Mouse (Mus musculus): Measurements from ENCODE around the gene Cyld.
"Not testable (repeated sequence)": the region's sequence is repeated elsewhere in the genome, so short reads cannot be mapped to it uniquely, and the experiment has no call there.

The Cyld gene

DNA sequence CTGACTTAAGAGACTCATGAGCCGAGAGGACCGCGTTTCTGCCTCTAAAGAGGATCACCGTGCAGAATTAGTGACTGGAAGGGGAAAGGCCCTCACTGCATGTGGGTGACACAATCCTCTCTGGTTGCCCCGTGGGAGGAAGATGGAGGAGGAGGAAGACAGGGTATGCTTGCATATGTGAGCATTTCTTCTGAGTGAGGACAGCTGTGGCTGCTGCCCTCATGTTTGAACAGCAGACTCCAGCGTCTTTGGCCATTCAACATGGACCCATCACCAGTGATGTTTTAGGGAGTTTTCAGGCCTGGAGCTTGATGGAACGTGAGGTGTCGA, 10.0 kb upstream of the Cyld start:
- DNase-seq (ENCODE audit: low read depth, low spot score): no peak

GRCm38 (mm10) chr8:88689151-88689550, 7.7 kb upstream of the Cyld start:
- no peak for DNase-seq (ENCODE audit: low read depth, low spot score)

GRCm38 (mm10) chr8:88689891-88690290, 6.9 kb upstream of the Cyld start:
- no peak for DNase-seq (ENCODE audit: low read depth, low spot score)

GRCm38 (mm10) chr8:88691342-88691948, 5.4 kb upstream of the Cyld start:
- no peak for DNase-seq (ENCODE audit: low read depth, low spot score)

GRCm38 (mm10) chr8:88691961-88692360, 4.9 kb upstream of the Cyld start:
- no peak for DNase-seq (ENCODE audit: low read depth, low spot score)

DNA sequence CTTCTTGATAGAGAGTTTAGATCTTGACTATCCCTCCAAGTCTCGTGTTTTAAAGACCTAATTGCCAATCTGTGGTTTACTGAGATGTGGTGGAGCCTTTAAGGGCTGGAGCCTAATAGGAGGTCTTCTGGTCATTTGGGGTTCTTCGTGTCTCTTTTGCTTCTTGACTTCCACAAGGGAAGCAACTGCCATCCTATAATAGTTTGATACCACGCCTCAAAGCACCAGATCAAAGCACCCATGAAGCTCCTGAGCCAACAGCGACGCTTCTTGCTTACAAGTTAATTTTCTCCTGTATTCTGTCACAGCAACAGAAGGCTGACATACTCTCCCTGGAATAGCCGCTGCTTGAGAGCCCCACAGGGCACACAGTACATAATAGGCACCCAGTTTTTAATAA, 4.0 kb upstream of the Cyld start:
- no peak for DNase-seq (ENCODE audit: low read depth, low spot score)

- no peak for DNase-seq (ENCODE audit: low read depth, low spot score)
Measured at GRCm38 (mm10) chr8:88693376-88693775, 3.5 kb upstream of the Cyld start.

- no peak for DNase-seq (ENCODE audit: low read depth, low spot score)
Measured at GRCm38 (mm10) chr8:88694291-88694690, 2.5 kb upstream of the Cyld start.

DNA sequence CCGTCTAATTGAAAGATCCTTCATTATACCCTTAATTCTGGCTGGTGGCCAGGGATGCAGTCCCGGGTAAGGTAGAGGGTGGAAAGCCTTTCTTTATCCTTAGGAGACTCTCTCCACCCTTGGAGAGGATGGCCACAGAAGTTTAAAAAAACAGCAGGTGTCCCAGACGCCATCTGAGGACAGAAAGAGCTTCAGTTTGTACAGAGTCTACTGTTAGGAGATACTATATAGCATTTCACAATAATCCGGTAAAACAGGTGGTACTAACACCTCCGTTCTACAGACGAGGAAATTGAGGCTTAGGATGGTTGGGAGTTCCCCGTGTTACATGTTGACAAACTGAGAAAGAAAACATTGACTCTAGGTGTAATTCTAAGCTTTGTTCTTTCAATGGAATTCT, 600 bp upstream of the Cyld start:
- DNase-seq (ENCODE audit: low read depth, low spot score): no peak

GRCm38 (mm10) chr8:88697642-88698031, 809 bp downstream of the Cyld start:
- DNase-seq (ENCODE audit: low read depth, low spot score): no peak

DNA sequence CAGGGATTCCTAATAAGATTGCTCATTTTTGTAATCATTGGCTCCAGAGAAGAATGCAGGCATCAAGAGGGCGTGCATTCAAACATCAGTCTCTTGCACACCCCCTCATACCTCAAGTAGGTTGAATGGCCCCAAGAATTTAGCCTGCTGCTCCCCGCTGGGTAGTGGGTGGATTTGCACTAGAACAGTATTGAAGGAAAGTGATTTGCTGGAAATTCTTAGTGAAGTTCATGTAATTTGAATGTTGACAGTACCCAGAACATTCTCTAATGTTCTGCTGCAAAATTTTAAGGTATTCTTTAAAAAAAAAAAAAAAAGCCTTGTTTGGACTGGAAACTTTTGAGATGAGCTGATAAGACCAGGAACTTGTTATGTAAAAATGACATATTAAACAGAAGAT, 1.2 kb downstream of the Cyld start:
- peak; percentile 48 for DNase-seq (ENCODE audit: low read depth, low spot score)

DNA sequence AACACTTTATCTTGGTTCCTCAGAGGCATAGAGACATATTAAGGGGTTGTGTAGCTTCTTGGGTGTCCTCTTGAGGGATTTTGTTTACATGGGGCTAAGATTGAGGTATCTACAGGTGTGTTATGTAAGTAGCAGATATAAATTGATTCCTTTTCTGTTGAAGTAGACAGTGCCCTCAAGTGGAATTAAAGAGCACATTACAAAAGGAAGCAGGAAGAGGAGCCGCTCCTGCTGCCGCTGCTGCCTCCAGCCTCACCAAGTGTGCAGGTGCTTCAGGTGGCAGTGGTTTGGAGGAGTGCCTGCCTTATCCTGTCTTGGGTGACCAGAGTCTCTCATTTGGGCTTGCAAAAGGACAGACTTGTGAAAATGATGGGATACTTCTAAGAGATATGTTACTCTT, 4.8 kb downstream of the Cyld start:
- peak; percentile 22 for DNase-seq (ENCODE audit: low read depth, low spot score)

DNA sequence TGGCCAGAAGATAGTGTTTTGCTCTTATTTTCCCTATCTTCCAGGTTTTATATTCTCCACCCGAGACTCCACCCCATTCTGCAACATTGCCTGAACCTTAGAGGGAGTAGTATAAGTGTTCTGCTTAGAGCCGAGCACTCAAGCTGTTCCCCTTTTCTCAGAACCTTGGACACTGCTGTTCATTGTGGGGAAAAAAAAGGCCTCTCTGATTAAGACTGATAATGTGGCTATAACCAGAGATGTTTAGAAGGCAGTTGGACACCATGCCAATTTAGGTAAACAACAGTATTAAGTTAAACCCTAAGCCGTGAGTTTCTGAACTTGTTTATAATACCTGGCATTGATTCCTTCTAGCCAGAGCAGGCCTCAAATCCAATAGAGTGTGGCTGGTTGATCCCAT, 6.0 kb downstream of the Cyld start:
- no peak for DNase-seq (ENCODE audit: low read depth, low spot score)

GRCm38 (mm10) chr8:88723256-88723963, 26.6 kb downstream of the Cyld start:
- DNase-seq (ENCODE audit: low read depth, low spot score): no peak

DNA sequence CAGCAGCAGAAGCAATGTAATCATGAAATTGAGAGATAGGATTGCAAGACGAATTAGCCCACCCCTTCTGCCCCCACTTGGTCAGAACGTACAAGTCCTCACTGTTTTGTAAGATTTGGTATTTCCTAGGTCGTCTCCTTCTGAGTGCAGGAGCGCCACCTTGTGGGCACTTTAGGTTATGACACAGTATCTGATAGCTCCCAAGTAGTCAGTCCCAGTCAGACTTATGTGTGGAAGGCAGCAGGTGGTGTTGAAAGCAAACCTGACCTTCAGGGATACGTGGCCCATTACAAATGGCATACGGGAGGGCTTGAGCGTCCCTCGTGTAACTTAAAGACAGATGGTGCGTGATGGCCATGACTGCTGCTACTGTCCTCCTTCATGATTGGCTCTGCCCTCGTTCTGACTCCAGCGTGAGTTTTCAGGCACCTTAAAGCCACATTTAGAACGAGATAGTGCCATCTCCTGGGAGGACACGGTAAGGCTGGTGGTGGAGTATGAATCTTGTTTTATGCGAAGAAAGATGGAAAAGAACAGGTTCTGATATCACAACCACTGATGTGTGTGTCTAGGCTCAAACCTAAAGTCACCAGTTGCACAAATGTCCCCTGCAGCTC, 58.5 kb downstream of the Cyld start:
- peak; percentile 91 for DNase-seq (ENCODE audit: low read depth, low spot score)

- DNase-seq (ENCODE audit: low read depth, low spot score): no peak
Measured at GRCm38 (mm10) chr8:88761980-88762379, 65.2 kb downstream of the Cyld start.

DNA sequence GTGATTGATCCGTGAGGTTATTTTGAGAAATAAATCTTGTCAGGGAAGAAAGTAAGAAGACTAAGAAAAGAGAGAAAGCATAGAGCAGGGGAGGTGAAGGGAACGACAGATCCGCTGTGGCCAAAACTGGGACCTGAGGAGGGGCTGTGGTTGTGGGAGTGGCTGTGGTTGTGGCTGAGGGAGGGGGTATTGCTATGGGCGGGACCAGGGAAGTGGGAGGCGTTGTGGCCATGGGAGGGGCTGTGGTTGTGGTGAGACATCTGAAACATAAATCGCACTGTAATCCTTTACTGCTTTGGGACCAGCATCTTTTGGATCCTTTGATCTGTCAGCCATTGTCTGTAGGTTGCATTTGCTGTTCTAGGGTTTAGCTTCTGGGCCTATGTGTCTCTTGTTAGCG, 74.4 kb downstream of the Cyld start:
- DNase-seq (ENCODE audit: low read depth, low spot score): no peak

DNA sequence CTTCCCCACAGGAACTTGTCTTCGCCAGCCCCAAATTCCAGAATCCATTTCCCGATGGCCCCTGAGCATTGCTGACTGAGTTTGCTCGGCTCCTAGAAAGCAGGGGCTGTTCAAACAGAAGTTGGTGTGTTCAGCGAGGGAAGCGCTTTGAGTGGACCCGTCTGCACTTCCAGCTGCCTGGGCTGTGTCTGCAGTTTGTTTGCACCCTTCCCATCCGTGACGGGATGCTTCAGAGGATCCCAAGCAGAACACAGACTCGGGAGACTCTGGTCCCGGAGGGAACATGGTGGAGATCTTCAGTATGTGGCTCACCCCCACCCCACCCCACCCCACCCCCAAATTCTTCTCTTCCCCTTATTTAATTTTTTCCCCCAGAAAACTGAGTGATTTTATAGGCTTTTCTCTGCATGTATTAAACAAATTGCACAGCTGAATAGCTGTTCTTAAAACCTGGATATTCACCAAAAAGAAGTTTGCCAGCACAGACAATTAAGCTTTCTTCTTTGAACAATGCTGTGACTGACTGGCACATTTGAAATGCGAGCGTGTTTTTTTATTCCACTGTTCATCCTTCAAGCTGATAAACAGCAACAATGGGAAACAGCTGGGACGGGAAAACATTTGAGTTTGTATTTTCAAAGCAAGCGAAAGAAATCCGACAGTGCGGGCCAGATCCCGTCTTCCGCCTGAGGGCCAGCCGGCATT, 77.9 kb downstream of the Cyld start:
- DNase-seq (ENCODE audit: low read depth, low spot score): no peak

DNA sequence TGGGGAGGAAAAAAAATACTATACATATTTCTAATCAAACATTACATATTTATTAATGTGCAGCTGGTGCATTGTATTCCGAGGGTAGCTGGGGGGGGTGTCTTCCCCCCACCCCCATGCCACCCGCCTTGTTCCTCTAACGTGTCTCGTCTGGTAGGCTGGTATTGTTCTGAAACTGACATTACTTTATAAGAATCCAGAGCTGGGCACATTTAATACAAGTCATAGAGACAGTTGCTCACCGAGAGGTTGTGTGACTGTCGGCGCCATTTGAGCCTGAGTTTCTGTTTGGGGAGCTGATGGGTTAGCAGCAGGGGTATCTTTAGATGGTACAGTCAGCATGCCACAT, 78.4 kb downstream of the Cyld start:
- DNase-seq (ENCODE audit: low read depth, low spot score): no peak

GRCm38 (mm10) chr8:88780142-88780541, 83.3 kb downstream of the Cyld start:
- peak; percentile 17 for DNase-seq (ENCODE audit: low read depth, low spot score)

DNA sequence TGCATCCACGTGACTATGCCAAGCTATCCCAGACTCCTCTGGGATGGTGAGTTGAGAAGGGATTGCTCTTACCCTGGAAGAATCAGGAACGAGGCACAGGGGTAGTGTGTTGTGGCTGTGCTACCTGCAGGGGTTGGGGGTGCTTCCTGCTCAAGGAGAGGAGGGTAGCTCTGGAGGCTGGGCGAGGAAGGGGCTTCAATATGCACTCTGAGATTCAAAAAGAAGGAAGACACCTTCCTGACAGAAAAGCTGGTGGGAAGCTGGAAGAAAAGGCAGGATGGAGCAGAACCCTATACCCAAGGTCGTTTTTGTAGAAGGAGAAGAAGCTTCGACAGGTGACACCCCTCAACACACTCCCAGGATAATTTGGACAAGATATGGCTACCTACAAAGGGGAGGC, 84.5 kb downstream of the Cyld start:
- no peak for DNase-seq (ENCODE audit: low read depth, low spot score)

DNA sequence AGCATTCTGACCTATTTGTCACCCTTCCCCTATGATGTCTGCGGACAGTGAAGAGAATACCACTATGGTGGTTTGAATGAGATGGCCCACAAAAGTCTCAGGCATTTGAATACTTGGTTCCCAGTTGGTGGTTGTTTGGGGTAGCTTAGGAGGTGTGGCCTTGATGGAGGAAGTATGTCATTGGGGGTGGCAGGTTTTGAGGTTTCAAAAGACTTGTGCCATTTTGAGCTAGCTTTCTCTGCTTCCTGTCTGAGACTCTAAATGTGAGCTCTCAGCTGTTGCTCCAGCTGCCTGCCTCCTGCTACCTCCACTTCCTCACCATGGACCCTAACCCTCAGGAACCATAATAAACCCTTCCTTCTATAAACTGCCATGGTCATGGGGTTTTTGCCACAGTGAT, 86.9 kb downstream of the Cyld start:
- no peak for DNase-seq (ENCODE audit: low read depth, low spot score)

DNA sequence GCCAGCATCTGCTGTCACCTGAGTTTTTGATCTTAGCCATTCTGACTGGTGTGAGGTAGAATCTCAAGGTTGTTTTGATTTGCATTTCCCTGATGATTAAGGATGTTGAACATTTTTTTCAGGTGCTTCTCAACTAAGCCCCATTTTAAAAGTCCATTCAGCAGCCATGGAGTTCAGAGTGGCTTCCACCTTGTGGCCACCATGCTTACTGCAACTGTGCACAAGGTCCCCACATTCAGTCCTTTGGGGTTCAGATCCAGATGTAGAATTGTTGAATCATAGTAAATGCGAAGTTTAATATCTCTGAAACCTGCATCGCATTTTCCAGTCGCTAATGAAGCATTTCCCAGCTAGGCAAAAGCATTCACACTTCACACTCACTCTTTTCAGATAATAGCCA, 91.5 kb downstream of the Cyld start:
- not testable (repeated sequence) for DNase-seq (ENCODE audit: low read depth, low spot score)

Measured in R1 (cell line).